Mouse (Mus musculus) heart, postnatal 0 days (tissue): ENCODE data around the gene Mlip. TPM values are rescaled to one million over a fixed set of nuclear protein-coding genes. Genes with fewer than 3 reads are reported as not detected.
"Not testable (repeated sequence)": the region's sequence is repeated elsewhere in the genome, so short reads cannot be mapped to it uniquely, and the experiment has no call there.

ENCODE experiments used
- ATAC-seq: fragments of 200-750 bp; cut with Nextera tagmentation; 2 replicates; pipeline ENCODE4 v1.8.0; 2017; ENCODE audit warnings: low read depth, moderate number of reproducible peaks, moderate library complexity; ENCODE audit not compliant: insufficient read depth
- DNase-seq: peaks from one replicate; pipeline ENCODE4 v3.0.0-alpha.2; 2016; ENCODE audit warnings: low spot score
- H3K27ac ChIP-seq: fragments of 300-500 bp; sonication (generic); 2 replicates; pipeline ENCODE4 v1.5.1; 2014; ENCODE audit warnings: low read depth, mild to moderate bottlenecking
- H3K27me3 ChIP-seq: fragments of 300-500 bp; sonication (generic); 2 replicates; pipeline ENCODE4 v1.6.1; 2014; ENCODE audit warnings: low read length, mixed read lengths; ENCODE audit not compliant: control insufficient read depth, insufficient read depth
- H3K36me3 ChIP-seq: fragments of 300-500 bp; sonication (generic); replicated peaks from 2 replicates; pipeline ENCODE4 v1.6.1; 2014; ENCODE audit warnings: low read length, mixed read lengths; ENCODE audit not compliant: control insufficient read depth, insufficient read depth
- H3K4me1 ChIP-seq: fragments of 300-500 bp; sonication (generic); 2 replicates; pipeline ENCODE4 v1.6.1; 2014; ENCODE audit warnings: antibody characterized with exemption; ENCODE audit not compliant: control insufficient read depth, insufficient read depth
- H3K4me2 ChIP-seq: fragments of 300-500 bp; sonication (generic); 2 replicates; pipeline ENCODE4 v1.6.1; 2014; ENCODE audit warnings: low read depth, mild to moderate bottlenecking, low read length, moderate library complexity
- H3K4me3 ChIP-seq: fragments of 300-500 bp; sonication (generic); 2 replicates; pipeline ENCODE4 v1.5.1; 2014; ENCODE audit warnings: low read depth, low read length
- H3K9ac ChIP-seq: fragments of 300-500 bp; sonication (generic); replicated peaks from 2 replicates; pipeline ENCODE4 v1.6.1; 2014; ENCODE audit warnings: low read depth, low read length, mixed read lengths
- H3K9me3 ChIP-seq: fragments of 300-500 bp; sonication (generic); replicated peaks from 2 replicates; pipeline ENCODE4 v1.6.1; 2016; ENCODE audit warnings: low read length; ENCODE audit not compliant: control insufficient read depth
- CTCF ChIP-seq: IDR thresholded peaks from 2 replicates; pipeline ENCODE4 v1.5.1; 2016; ENCODE audit warnings: antibody characterized with exemption, control low read depth, low read depth
- EP300 ChIP-seq: IDR thresholded peaks from 2 replicates; pipeline ENCODE4 v1.6.1; 2016; ENCODE audit warnings: antibody characterized with exemption, low read depth
- WGBS: fragments of 180-500 bp; shearing (Covaris S2); extraction: QIAGEN DNeasy Blood & Tissue Kit; methylation state at CpG from one replicate; pipeline ENCODE4 v1.1.7; 2014; 5-methylcytosine and 5-hydroxymethylcytosine counted together
- polyA plus RNA-seq: library from polyadenylated mRNA; unstranded; fragments of >200 nt; fragmentation: Nextera tagmentation; extraction: Ambion mirVana; gene quantifications from 2 replicates; pipeline ENCODE4 v1.2.1, GENCODE M21; 2015
- total RNA-seq: library from RNA; depleted of rRNA; stranded (reverse); fragments of >200 nt; gene quantifications from 2 replicates; pipeline ENCODE4 v1.2.3, GENCODE M21; 2014; ENCODE audit warnings: low replicate concordance

Gene Mlip
- total and polyA plus RNA-seq, 2 experiments from 2014 or later = 87.9 to 93.8 TPM

- 0 out of 2 replicates have a peak, but pooled peaks cover 4% of the 10 kb centered on the region for H3K36me3 ChIP-seq
- TF ChIP-seq CTCF (no peak), EP300 (no peak)
- no peaks in the 10 kb centered on the region for H3K27me3 ChIP-seq
- no peak for ATAC-seq
- WGBS = 69% methylated on average over 4 of the region's 4 CpGs
- H3K4me3 ChIP-seq = no peak overlapping the region
- no peak overlapping the region for H3K27ac ChIP-seq
- DNase-seq = no peak
- no peaks in the 10 kb centered on the region for H3K9me3 ChIP-seq
- H3K9ac ChIP-seq = no peak overlapping the region
- H3K4me1 ChIP-seq = no peaks in the 10 kb centered on the region
- no peak overlapping the region for H3K4me2 ChIP-seq
Observed at GRCm38 (mm10) chr9:77160277-77160926, 192.4 kb downstream of the Mlip start.

- WGBS = 93% methylated on average over 3 of the region's 3 CpGs
Observed at GRCm38 (mm10) chr9:77148518-77149257, 204.1 kb downstream of the Mlip start.

GRCm38 (mm10) chr9:77119735-77120134 lies 233.0 kb downstream of the Mlip start:
- Histone ChIP-seq H3K36me3 (no peaks in the 10 kb centered on the region), H3K4me3 (no peak overlapping the region), H3K27ac (no peak overlapping the region), H3K27me3 (no peaks in the 10 kb centered on the region), H3K4me1 (peaks cover 5% of the 10 kb centered on the region), H3K9ac (no peak overlapping the region), H3K4me2 (no peak overlapping the region), H3K9me3 (no peaks in the 10 kb centered on the region)
- no peak for DNase-seq
- no peak for TF ChIP-seq CTCF
- no peak for ATAC-seq
- WGBS = 91% methylated on average over 1 of the region's 1 CpGs

More at GRCm38 (mm10) chr9:77148518-77149257, 204.1 kb downstream of the Mlip start:
- Histone ChIP-seq H3K27ac (no peak overlapping the region), H3K4me3 (no peak overlapping the region), H3K36me3 (no peaks in the 10 kb centered on the region), H3K4me1 (no peaks in the 10 kb centered on the region), H3K9ac (no peak overlapping the region), H3K4me2 (no peak overlapping the region), H3K9me3 (no peaks in the 10 kb centered on the region), H3K27me3 (no peaks in the 10 kb centered on the region)
- TF ChIP-seq CTCF (no peak), EP300 (no peak)
- DNase-seq (no peak), ATAC-seq (no peak)

- H3K9me3 ChIP-seq = no peaks in the 10 kb centered on the region
- peaks cover 5% of the 10 kb centered on the region; the same call in 1 of the 2 replicates for H3K36me3 ChIP-seq
- no peak overlapping the region for H3K27ac ChIP-seq
- no peak overlapping the region for H3K4me3 ChIP-seq
- ATAC-seq (no peak), DNase-seq (no peak)
- no peak overlapping the region for H3K4me2 ChIP-seq
- H3K9ac ChIP-seq = no peak overlapping the region
- WGBS = 88% methylated on average over 1 of the region's 1 CpGs
- H3K4me1 ChIP-seq = no peaks in the 10 kb centered on the region
- no peak for TF ChIP-seq EP300
- no peak for TF ChIP-seq CTCF
- no peaks in the 10 kb centered on the region for H3K27me3 ChIP-seq
Observed at GRCm38 (mm10) chr9:77096886-77097285, 255.9 kb downstream of the Mlip start.

GRCm38 (mm10) chr9:77083221-77083620 lies 269.5 kb downstream of the Mlip start:
- not testable (repeated sequence) for H3K27me3 ChIP-seq, H3K9me3 ChIP-seq, H3K27ac ChIP-seq, H3K4me1 ChIP-seq, H3K4me2 ChIP-seq, ATAC-seq, H3K36me3 ChIP-seq, DNase-seq, H3K9ac ChIP-seq, H3K4me3 ChIP-seq
- WGBS = 58% methylated on average over 1 of the region's 1 CpGs
